Mouse (Mus musculus) forebrain, embryonic 11.5 days (tissue): ENCODE results near the gene Ankrd61. TPM values are rescaled to one million over a fixed set of nuclear protein-coding genes. Genes with fewer than 3 reads are reported as not detected.

ENCODE experiments used
- ATAC-seq: fragments of 200-750 bp; cut with Nextera tagmentation; replicated peaks from 2 replicates; pipeline ENCODE4 v1.8.0; 2017; ENCODE audit warnings: moderate TSS enrichment; ENCODE audit not compliant: low FRiP score
- DNase-seq: peaks from one replicate; pipeline ENCODE4 v3.0.0-alpha.2; 2017; ENCODE audit warnings: low spot score
- H3K27ac ChIP-seq: fragments of 300-500 bp; sonication (generic); 2 replicates; pipeline ENCODE4 v1.5.1; 2014; ENCODE audit warnings: low read depth, low read length
- H3K27me3 ChIP-seq: fragments of 300-500 bp; sonication (generic); 2 replicates; pipeline ENCODE4 v1.6.1; 2014; ENCODE audit warnings: mild to moderate bottlenecking, low read length, mixed read lengths; ENCODE audit not compliant: control insufficient read depth, insufficient read depth
- H3K36me3 ChIP-seq: fragments of 300-500 bp; sonication (generic); 2 replicates; pipeline ENCODE4 v1.6.1; 2014; ENCODE audit warnings: mild to moderate bottlenecking, low read length, moderate library complexity, mixed read lengths; ENCODE audit not compliant: control insufficient read depth, insufficient read depth
- H3K4me1 ChIP-seq: fragments of 300-500 bp; sonication (generic); replicated peaks from 2 replicates; pipeline ENCODE4 v1.6.1; 2014; ENCODE audit warnings: low read length, mixed read lengths; ENCODE audit not compliant: control insufficient read depth, insufficient read depth
- H3K4me2 ChIP-seq: fragments of 300-500 bp; sonication (generic); 2 replicates; pipeline ENCODE4 v1.6.1; 2014; ENCODE audit warnings: low read depth, mild to moderate bottlenecking, low read length, moderate library complexity, mixed read lengths; ENCODE audit not compliant: severe bottlenecking
- H3K4me3 ChIP-seq: fragments of 300-500 bp; sonication (generic); 2 replicates; pipeline ENCODE4 v1.5.1; 2014; ENCODE audit warnings: low read depth, low read length
- H3K9ac ChIP-seq: fragments of 300-500 bp; sonication (generic); 2 replicates; pipeline ENCODE4 v1.6.1; 2014; ENCODE audit warnings: low read length
- H3K9me3 ChIP-seq: fragments of 300-500 bp; sonication (generic); 2 replicates; pipeline ENCODE4 v1.6.1; 2016; ENCODE audit warnings: low read length, mixed read lengths; ENCODE audit not compliant: control insufficient read depth
- WGBS: fragments of 180-500 bp; shearing (Covaris S2); extraction: QIAGEN DNeasy Blood & Tissue Kit; methylation state at CpG from one replicate; pipeline ENCODE4 v1.1.7; 2014; 5-methylcytosine and 5-hydroxymethylcytosine counted together
- polyA plus RNA-seq: library from polyadenylated mRNA; unstranded; fragments of >200 nt; fragmentation: Nextera tagmentation; extraction: Ambion mirVana; gene quantifications from 2 replicates; pipeline ENCODE4 v1.2.1, GENCODE M21; 2014

The Ankrd61 gene
- polyA plus RNA-seq, 1 experiment from 2014 or later = 0.55 TPM

GRCm38 (mm10) chr5:143930656-143931055, 33.2 kb upstream of the Ankrd61 start:
- ATAC-seq (no peak), DNase-seq (no peak)
- 95% methylated on average over 12 of the region's 12 CpGs for whole genome bisulfite sequencing
- H3K4me3 ChIP-seq = no peak overlapping the region
- no peak overlapping the region for H3K9ac ChIP-seq
- no peaks in the 10 kb centered on the region for H3K27me3 ChIP-seq
- no peak overlapping the region for H3K27ac ChIP-seq
- peaks cover 7% of the 10 kb centered on the region for H3K36me3 ChIP-seq
- no peak overlapping the region for H3K4me2 ChIP-seq
- H3K9me3 ChIP-seq = no peaks in the 10 kb centered on the region
- no peaks in the 10 kb centered on the region for H3K4me1 ChIP-seq

GRCm38 (mm10) chr5:143929291-143929690, 31.8 kb upstream of the Ankrd61 start:
- H3K4me3 ChIP-seq = no peak overlapping the region

GRCm38 (mm10) chr5:143927875-143928274, 30.4 kb upstream of the Ankrd61 start, which contains the start of gene Gm42421:
TSS of gene Gm42421 (plus strand) at chr5:143928175.
- H3K4me1 ChIP-seq = no peaks in the 10 kb centered on the region
- no peak for ATAC-seq
- 94% methylated on average over 8 of the region's 8 CpGs for WGBS

More at GRCm38 (mm10) chr5:143929291-143929690, 31.8 kb upstream of the Ankrd61 start:
- H3K9me3 ChIP-seq = no peaks in the 10 kb centered on the region
- no peak overlapping the region for H3K4me2 ChIP-seq
- DNase-seq (no peak), ATAC-seq (no peak)
- 90% methylated on average over 4 of the region's 4 CpGs for WGBS
- H3K27ac ChIP-seq = no peak overlapping the region
- H3K27me3 ChIP-seq = no peaks in the 10 kb centered on the region
- H3K9ac ChIP-seq = no peak overlapping the region
- peaks cover 11% of the 10 kb centered on the region for H3K36me3 ChIP-seq
- H3K4me1 ChIP-seq = no peaks in the 10 kb centered on the region

GRCm38 (mm10) chr5:143924781-143925452, 27.4 kb upstream of the Ankrd61 start:
- H3K4me2 ChIP-seq = no peak overlapping the region
- H3K4me3 ChIP-seq = no peak overlapping the region
- H3K9ac ChIP-seq = no peak overlapping the region
- H3K4me1 ChIP-seq = no peaks in the 10 kb centered on the region
- H3K27ac ChIP-seq = no peak overlapping the region
- WGBS = 93% methylated on average over 6 of the region's 6 CpGs
- no peak for DNase-seq
- H3K27me3 ChIP-seq = no peaks in the 10 kb centered on the region
- ATAC-seq = no peak
- H3K9me3 ChIP-seq = no peaks in the 10 kb centered on the region
- peaks cover 11% of the 10 kb centered on the region for H3K36me3 ChIP-seq

More at GRCm38 (mm10) chr5:143927875-143928274, 30.4 kb upstream of the Ankrd61 start, which contains the start of gene Gm42421:
- no peak within 1 kb of the TSS for H3K9ac ChIP-seq
- H3K27me3 ChIP-seq = no peaks in the 10 kb centered on the region
- peaks cover 11% of the 10 kb centered on the region for H3K36me3 ChIP-seq
- DNase-seq = no peak
- H3K4me2 ChIP-seq = no peak within 1 kb of the TSS
- H3K27ac ChIP-seq = no peak within 1 kb of the TSS
- H3K4me3 ChIP-seq = no peak within 1 kb of the TSS
- no peaks in the 10 kb centered on the region for H3K9me3 ChIP-seq

GRCm38 (mm10) chr5:143918120-143918519, 20.6 kb upstream of the Ankrd61 start:
- Histone ChIP-seq H3K9me3 (no peaks in the 10 kb centered on the region), H3K9ac (no peak overlapping the region), H3K4me2 (no peak overlapping the region), H3K27me3 (no peaks in the 10 kb centered on the region), H3K4me3 (no peak overlapping the region), H3K27ac (no peak overlapping the region), H3K36me3 (peaks cover 5% of the 10 kb centered on the region; the same call in 1 of the 2 replicates), H3K4me1 (no peaks in the 10 kb centered on the region)
- ATAC-seq (no peak), DNase-seq (no peak)
- 97% methylated on average over 3 of the region's 3 CpGs for WGBS

- H3K4me2 ChIP-seq = no peak overlapping the region
- ATAC-seq (no peak), DNase-seq (no peak)
- H3K27me3 ChIP-seq = no peaks in the 10 kb centered on the region
- peaks cover under 1% of the 10 kb centered on the region; the same call in 1 of the 2 replicates for H3K36me3 ChIP-seq
- H3K4me3 ChIP-seq = no peak overlapping the region
- H3K27ac ChIP-seq = no peak overlapping the region
- 57% methylated on average over 5 of the region's 5 CpGs for WGBS
- H3K9me3 ChIP-seq = no peaks in the 10 kb centered on the region
- no peak overlapping the region for H3K9ac ChIP-seq
- H3K4me1 ChIP-seq = no peaks in the 10 kb centered on the region
These were observed 19.9 kb upstream of the Ankrd61 start for GRCm38 (mm10) chr5:143917418-143917817.

GRCm38 (mm10) chr5:143916221-143916620, 18.7 kb upstream of the Ankrd61 start:
- ATAC-seq (no peak), DNase-seq (no peak)
- no peak overlapping the region for H3K4me2 ChIP-seq
- no peaks in the 10 kb centered on the region; the same call in 1 of the 2 replicates for H3K36me3 ChIP-seq
- no peaks in the 10 kb centered on the region for H3K4me1 ChIP-seq
- H3K9ac ChIP-seq = no peak overlapping the region
- no peak overlapping the region for H3K4me3 ChIP-seq
- H3K9me3 ChIP-seq = no peaks in the 10 kb centered on the region
- H3K27ac ChIP-seq = no peak overlapping the region
- no peaks in the 10 kb centered on the region for H3K27me3 ChIP-seq
- WGBS = 94% methylated on average over 9 of the region's 9 CpGs

- DNase-seq = peak; percentile 95
- H3K9me3 ChIP-seq = no peaks in the 10 kb centered on the region
- peak within 1 kb of the TSS; percentile 62 for H3K4me3 ChIP-seq
- H3K27ac ChIP-seq = peak within 1 kb of the TSS; percentile 70
- H3K9ac ChIP-seq = peak within 1 kb of the TSS; percentile 71
- H3K36me3 ChIP-seq = no peaks in the 10 kb centered on the region; the same call in 1 of the 2 replicates
- H3K4me2 ChIP-seq = peak within 1 kb of the TSS; percentile 80
- under 1% methylated on average over 70 of the region's 70 CpGs for WGBS
- ATAC-seq = peak; percentile 100
- no peaks in the 10 kb centered on the region for H3K27me3 ChIP-seq
- peaks cover 6% of the 10 kb centered on the region; the same call in 1 of the 2 replicates for H3K4me1 ChIP-seq
These were observed 12.2 kb upstream of the Ankrd61 start, which contains the start of the genes Aimp2 and Pms2 for GRCm38 (mm10) chr5:143909417-143910400. TSS of gene Aimp2 (minus strand) at chr5:143909847. TSS of gene Pms2 (plus strand) at chr5:143909964.
